Mouse (Mus musculus): ENCODE data around the gene Syce2. TPM values are rescaled to one million over a fixed set of nuclear protein-coding genes. Genes with fewer than 3 reads are reported as not detected.
A peak's percentile ranks its signal among the peaks of the same experiment; 100 is the strongest.

The Syce2 gene
- polyA plus RNA-seq, 1 experiment from 2014 or later = 25.2 TPM

DNA sequence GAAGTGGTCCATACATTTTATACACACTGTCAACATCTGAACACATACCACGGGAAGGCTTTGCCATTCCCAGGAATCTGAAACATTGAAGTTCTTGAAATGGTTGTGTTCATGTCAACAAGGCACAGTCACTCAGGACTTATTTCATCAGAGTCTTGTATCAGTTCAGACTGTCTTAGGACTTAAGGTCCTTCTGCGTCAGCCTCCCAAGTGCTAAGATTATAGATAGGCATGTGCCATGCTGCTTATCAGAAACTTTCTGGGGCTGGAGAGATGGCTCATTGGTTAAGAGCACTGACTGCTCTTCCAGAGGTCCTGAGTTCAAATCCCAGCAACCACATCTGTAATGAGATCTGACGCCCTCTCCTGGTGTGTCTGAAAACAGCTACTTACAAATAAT lies 2.4 kb downstream of the Syce2 start:
- Histone ChIP-seq H3K27me3 (ENCODE audit: control insufficient read depth, insufficient read depth, low read length) (no peaks in the 10 kb centered on the region), H3K36me3 (ENCODE audit: control insufficient read depth, insufficient read depth, low read length) (peaks cover 5% of the 10 kb centered on the region; the same call in 1 of the 2 replicates), H3K4me3 (ENCODE audit: control insufficient read depth in 1 of 2, insufficient read depth in 1 of 2, low read depth in 1 of 2, low read length in 2 of 2) (no peak overlapping the region), H3K4me1 (ENCODE audit: control insufficient read depth in 2 of 2, insufficient read depth in 2 of 2, low read length in 2 of 2) (peaks cover 8 to 9% of the 10 kb centered on the region in 2 experiments; a peak in 2 of 4 replicates), H3K9me3 (ENCODE audit: control insufficient read depth, low read length) (no peaks in the 10 kb centered on the region), H3K4me2 (ENCODE audit: low read length) (no peak overlapping the region), H3K9ac (ENCODE audit: low read length) (no peak overlapping the region), H3K27ac (replicated peaks in 1 of 2; ENCODE audit: control insufficient read depth in 1 of 2, insufficient read depth in 1 of 2, low read depth in 2 of 2, low read length in 2 of 2) (no peak overlapping the region)
- ATAC-seq (ENCODE audit: insufficient number of reproducible peaks, insufficient read depth, low FRiP score, low read depth) = no peak
- 79% methylated on average over 3 of the region's 3 CpGs for WGBS

DNA sequence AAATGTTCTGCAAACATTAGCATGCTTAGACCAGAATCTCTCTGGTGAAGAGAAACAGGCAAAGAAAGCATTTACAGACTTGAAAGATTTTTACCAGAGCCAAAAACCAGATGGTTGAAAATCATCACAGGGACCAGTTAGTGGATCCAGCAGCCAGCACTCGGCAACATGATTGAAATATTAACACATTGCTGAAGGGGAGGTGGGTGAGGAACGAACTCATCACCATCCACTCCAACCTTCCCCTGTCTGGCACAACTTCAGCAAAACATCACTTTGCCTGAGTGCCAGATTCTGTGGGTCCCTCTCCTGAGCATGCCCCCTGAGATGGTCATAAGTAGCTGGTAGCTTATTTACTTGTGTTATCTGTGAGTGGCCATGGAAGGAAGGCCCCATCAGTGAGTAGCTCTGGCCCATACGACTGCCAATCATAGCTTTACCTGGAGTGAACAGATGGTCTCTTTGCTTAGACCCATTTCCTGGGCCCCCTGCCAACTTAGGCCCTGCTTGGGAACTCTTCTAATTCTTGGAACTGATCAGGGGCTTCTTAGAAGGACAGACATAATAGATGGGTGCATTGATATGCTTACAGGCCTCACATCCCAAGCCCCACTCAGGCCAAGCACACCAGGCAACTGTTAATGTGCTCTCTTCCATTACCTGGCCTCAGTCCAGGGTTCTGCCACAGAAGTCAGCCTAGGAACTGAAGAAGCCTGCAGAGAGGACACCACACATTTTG lies 5.6 kb downstream of the Syce2 start:
- no peak overlapping the region for H3K4me2 ChIP-seq (ENCODE audit: low read length)
- H3K4me3 ChIP-seq (ENCODE audit: control insufficient read depth in 1 of 2, insufficient read depth in 1 of 2, low read depth in 1 of 2, low read length in 2 of 2) = no peak overlapping the region
- no peaks in the 10 kb centered on the region for H3K36me3 ChIP-seq (ENCODE audit: control insufficient read depth, insufficient read depth, low read length)
- no peak overlapping the region for H3K27ac ChIP-seq (replicated peaks in 1 of 2; ENCODE audit: control insufficient read depth in 1 of 2, insufficient read depth in 1 of 2, low read depth in 2 of 2, low read length in 2 of 2)
- H3K9me3 ChIP-seq (ENCODE audit: control insufficient read depth, low read length) = no peaks in the 10 kb centered on the region
- 76% methylated on average over 3 of the region's 3 CpGs for WGBS
- no peak for ATAC-seq (ENCODE audit: insufficient number of reproducible peaks, insufficient read depth, low FRiP score, low read depth)
- H3K4me1 ChIP-seq (ENCODE audit: control insufficient read depth in 2 of 2, insufficient read depth in 2 of 2, low read length in 2 of 2) = peaks cover under 1 to 3% of the 10 kb centered on the region in 2 experiments; a peak in 2 of 4 replicates
- no peaks in the 10 kb centered on the region for H3K27me3 ChIP-seq (ENCODE audit: control insufficient read depth, insufficient read depth, low read length)
- H3K9ac ChIP-seq (ENCODE audit: low read length) = no peak overlapping the region

DNA sequence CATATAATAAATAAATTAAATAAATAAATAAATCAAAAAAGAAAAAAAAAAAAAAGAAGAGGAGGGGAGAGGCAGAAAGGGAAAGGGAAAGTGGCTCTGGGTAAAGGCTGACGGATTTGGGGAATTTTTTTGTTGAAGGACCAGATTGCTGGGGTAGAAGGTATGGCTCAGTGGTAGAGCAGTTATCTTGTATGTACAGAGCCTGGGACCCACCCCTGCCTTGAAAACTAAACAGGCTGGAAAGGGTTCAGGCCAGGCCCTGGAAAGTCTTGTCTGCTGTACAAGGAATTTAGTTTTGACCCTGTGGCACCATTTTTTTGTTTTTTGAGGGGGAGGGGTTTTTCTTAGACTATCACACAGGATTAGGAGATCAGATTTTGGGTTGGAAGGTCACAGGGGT lies 7.0 kb downstream of the Syce2 start:
- Histone ChIP-seq H3K4me2 (ENCODE audit: low read length) (no peak overlapping the region), H3K27me3 (ENCODE audit: control insufficient read depth, insufficient read depth, low read length) (no peaks in the 10 kb centered on the region), H3K36me3 (ENCODE audit: control insufficient read depth, insufficient read depth, low read length) (no peaks in the 10 kb centered on the region), H3K27ac (replicated peaks in 1 of 2; ENCODE audit: control insufficient read depth in 1 of 2, insufficient read depth in 1 of 2, low read depth in 2 of 2, low read length in 2 of 2) (no peak overlapping the region), H3K9ac (ENCODE audit: low read length) (no peak overlapping the region), H3K4me3 (ENCODE audit: control insufficient read depth in 1 of 2, insufficient read depth in 1 of 2, low read depth in 1 of 2, low read length in 2 of 2) (no peak overlapping the region), H3K4me1 (ENCODE audit: control insufficient read depth in 2 of 2, insufficient read depth in 2 of 2, low read length in 2 of 2) (no peaks in the 10 kb centered on the region), H3K9me3 (ENCODE audit: control insufficient read depth, low read length) (no peaks in the 10 kb centered on the region)
- ATAC-seq (ENCODE audit: insufficient number of reproducible peaks, insufficient read depth, low FRiP score, low read depth) = no peak
- 89% methylated on average over 1 of the region's 1 CpGs for WGBS

DNA sequence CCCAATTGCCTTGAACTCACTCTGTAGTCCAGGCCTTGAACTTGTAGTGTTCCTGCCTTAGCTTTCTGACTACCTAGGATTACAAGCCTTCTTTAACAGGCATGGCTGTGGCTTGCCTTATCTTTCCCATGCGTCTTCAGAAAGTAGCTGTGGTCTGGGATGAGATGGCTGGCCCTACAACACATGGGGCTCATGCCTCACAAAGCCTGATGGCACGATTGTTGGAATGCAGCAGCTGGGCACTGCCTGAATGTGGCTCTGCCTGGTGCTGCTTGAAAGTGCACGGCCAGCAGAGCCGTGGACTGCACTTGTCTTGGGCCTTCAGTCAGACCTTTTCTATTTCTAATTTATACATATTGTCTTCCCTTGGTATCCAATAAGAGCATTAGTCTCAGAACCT lies 12.8 kb downstream of the Syce2 start:
- H3K4me1 ChIP-seq (ENCODE audit: control insufficient read depth in 2 of 2, insufficient read depth in 2 of 2, low read length in 2 of 2) = no peaks in the 10 kb centered on the region
- H3K9ac ChIP-seq (ENCODE audit: low read length) = no peak overlapping the region
- peaks cover 38% of the 10 kb centered on the region for H3K36me3 ChIP-seq (ENCODE audit: control insufficient read depth, insufficient read depth, low read length)
- 79% methylated on average over 4 of the region's 4 CpGs for whole genome bisulfite sequencing
- no peak overlapping the region for H3K27ac ChIP-seq (replicated peaks in 1 of 2; ENCODE audit: control insufficient read depth in 1 of 2, insufficient read depth in 1 of 2, low read depth in 2 of 2, low read length in 2 of 2)
- ATAC-seq (ENCODE audit: insufficient number of reproducible peaks, insufficient read depth, low FRiP score, low read depth) = no peak
- no peak overlapping the region for H3K4me3 ChIP-seq (ENCODE audit: control insufficient read depth in 1 of 2, insufficient read depth in 1 of 2, low read depth in 1 of 2, low read length in 2 of 2)
- H3K4me2 ChIP-seq (ENCODE audit: low read length) = no peak overlapping the region
- H3K9me3 ChIP-seq (ENCODE audit: control insufficient read depth, low read length) = no peaks in the 10 kb centered on the region
- no peaks in the 10 kb centered on the region for H3K27me3 ChIP-seq (ENCODE audit: control insufficient read depth, insufficient read depth, low read length)

DNA sequence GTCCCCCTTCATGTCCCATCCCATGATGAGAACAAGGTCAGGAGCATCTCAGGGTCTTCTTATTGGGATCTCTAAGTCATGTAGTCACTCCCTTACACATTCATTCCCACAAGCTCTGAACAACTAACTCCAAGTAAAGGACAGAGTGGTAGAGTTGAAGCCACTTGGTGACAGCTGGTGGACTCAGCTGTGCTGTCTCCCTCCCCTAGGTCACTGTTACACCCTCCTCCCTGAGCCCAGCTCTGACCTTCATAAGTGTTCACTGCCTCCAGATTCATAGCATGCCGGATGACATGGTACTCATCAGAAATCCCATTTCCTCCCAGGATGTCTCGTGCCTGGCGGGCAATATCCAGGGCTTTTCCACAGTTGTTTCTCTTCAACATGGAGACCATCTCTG lies 16.4 kb downstream of the Syce2 start:
- Histone ChIP-seq H3K9me3 (ENCODE audit: control insufficient read depth, low read length) (no peaks in the 10 kb centered on the region), H3K9ac (ENCODE audit: low read length) (no peak overlapping the region), H3K36me3 (ENCODE audit: control insufficient read depth, insufficient read depth, low read length) (peaks cover 48% of the 10 kb centered on the region), H3K27ac (replicated peaks in 1 of 2; ENCODE audit: control insufficient read depth in 1 of 2, insufficient read depth in 1 of 2, low read depth in 2 of 2, low read length in 2 of 2) (no peak overlapping the region), H3K4me2 (ENCODE audit: low read length) (no peak overlapping the region), H3K4me1 (ENCODE audit: control insufficient read depth in 2 of 2, insufficient read depth in 2 of 2, low read length in 2 of 2) (peaks cover 6% of the 10 kb centered on the region in 2 experiments), H3K4me3 (ENCODE audit: control insufficient read depth in 1 of 2, insufficient read depth in 1 of 2, low read depth in 1 of 2, low read length in 2 of 2) (no peak overlapping the region), H3K27me3 (ENCODE audit: control insufficient read depth, insufficient read depth, low read length) (no peaks in the 10 kb centered on the region)
- WGBS = 89% methylated on average over 3 of the region's 3 CpGs
- ATAC-seq (ENCODE audit: insufficient number of reproducible peaks, insufficient read depth, low FRiP score, low read depth) = no peak

DNA sequence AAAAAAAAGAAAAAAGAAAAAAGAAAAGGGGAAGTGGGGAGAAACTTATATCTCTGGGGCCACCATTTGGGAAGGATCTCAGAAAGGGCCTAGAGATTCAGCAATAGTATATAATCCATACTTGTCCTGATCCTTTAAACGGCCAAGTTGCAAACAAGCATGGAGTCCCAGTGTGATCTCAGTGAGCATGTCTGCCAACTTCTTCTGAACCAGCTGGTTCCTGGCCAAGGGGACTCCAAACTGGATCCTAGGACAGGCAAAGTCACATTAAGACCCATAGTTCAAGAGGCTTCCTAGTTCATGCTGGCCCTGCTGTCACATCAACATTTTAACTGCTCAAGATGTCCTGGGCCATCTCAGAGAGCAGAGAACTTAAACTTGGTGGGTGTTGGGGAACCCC lies 17.2 kb downstream of the Syce2 start:
- Histone ChIP-seq H3K36me3 (ENCODE audit: control insufficient read depth, insufficient read depth, low read length) (peaks cover 48% of the 10 kb centered on the region), H3K4me1 (ENCODE audit: control insufficient read depth in 2 of 2, insufficient read depth in 2 of 2, low read length in 2 of 2) (peaks cover 6% of the 10 kb centered on the region in 2 experiments), H3K27ac (replicated peaks in 1 of 2; ENCODE audit: control insufficient read depth in 1 of 2, insufficient read depth in 1 of 2, low read depth in 2 of 2, low read length in 2 of 2) (no peak overlapping the region), H3K9me3 (ENCODE audit: control insufficient read depth, low read length) (no peaks in the 10 kb centered on the region), H3K4me2 (ENCODE audit: low read length) (no peak overlapping the region), H3K9ac (ENCODE audit: low read length) (no peak overlapping the region), H3K4me3 (ENCODE audit: control insufficient read depth in 1 of 2, insufficient read depth in 1 of 2, low read depth in 1 of 2, low read length in 2 of 2) (no peak overlapping the region), H3K27me3 (ENCODE audit: control insufficient read depth, insufficient read depth, low read length) (no peaks in the 10 kb centered on the region)
- 85% methylated on average over 1 of the region's 1 CpGs for WGBS
- ATAC-seq (ENCODE audit: insufficient number of reproducible peaks, insufficient read depth, low FRiP score, low read depth) = no peak

DNA sequence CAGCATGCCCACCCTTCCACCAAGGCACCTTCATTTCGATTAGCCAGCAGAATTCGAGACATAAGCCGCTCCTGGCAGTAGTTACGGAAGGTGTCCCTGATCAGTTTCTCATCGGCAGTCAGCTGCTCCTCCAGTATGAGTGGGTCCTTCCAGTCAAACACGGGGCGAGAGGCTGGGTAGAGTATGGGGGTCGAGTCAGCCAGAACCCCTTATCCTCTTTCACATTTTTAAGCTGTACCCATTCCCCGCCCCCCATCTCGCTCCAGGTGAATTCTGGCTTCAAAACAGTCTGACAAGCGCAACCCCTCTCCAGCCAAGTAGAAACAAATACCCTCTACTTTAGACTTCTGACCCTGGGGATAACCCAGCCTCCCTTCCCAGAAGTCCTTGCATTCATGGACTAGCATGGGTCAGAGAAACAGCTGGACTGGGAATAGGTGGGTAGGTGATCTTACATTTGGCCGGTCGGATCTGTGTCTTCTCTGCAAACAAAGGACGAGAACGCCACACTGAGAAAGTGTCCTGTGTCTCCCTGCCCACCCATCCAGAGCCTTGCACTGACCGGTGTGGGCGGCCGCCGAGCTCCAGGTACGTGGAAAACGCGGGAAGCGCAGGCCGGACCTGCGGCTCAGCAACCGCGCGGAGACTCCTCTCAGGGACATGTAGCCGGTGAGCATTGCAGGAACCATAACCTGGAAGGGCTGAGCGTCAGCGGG lies 21.2 kb downstream of the Syce2 start:
- Histone ChIP-seq H3K4me3 (ENCODE audit: control insufficient read depth in 1 of 2, insufficient read depth in 1 of 2, low read depth in 1 of 2, low read length in 2 of 2) (peak overlapping the region; percentile 78 to 88), H3K9ac (ENCODE audit: low read length) (peak overlapping the region; percentile 85), H3K9me3 (ENCODE audit: control insufficient read depth, low read length) (no peaks in the 10 kb centered on the region), H3K27ac (replicated peaks in 1 of 2; ENCODE audit: control insufficient read depth in 1 of 2, insufficient read depth in 1 of 2, low read depth in 2 of 2, low read length in 2 of 2) (0 out of 4 replicates have a peak overlapping the region, but pooled peaks of 1 of the 2 experiments have one; percentile 14), H3K4me1 (ENCODE audit: control insufficient read depth in 2 of 2, insufficient read depth in 2 of 2, low read length in 2 of 2) (peaks cover 6% of the 10 kb centered on the region in 2 experiments), H3K27me3 (ENCODE audit: control insufficient read depth, insufficient read depth, low read length) (no peaks in the 10 kb centered on the region), H3K36me3 (ENCODE audit: control insufficient read depth, insufficient read depth, low read length) (peaks cover 25% of the 10 kb centered on the region), H3K4me2 (ENCODE audit: low read length) (peak overlapping the region; percentile 79)
- peak; percentile 23 for ATAC-seq (ENCODE audit: insufficient number of reproducible peaks, insufficient read depth, low FRiP score, low read depth)
- 13% methylated on average over 31 of the region's 31 CpGs for WGBS
